Mouse (Mus musculus) lung, embryonic 16.5 days (tissue): ENCODE measurements around the gene Apbb1. TPM values are rescaled to one million over a fixed set of nuclear protein-coding genes. Genes with fewer than 3 reads are reported as not detected.
A peak's percentile ranks its signal among the peaks of the same experiment; 100 is the strongest.

Source experiments
- ATAC-seq: fragments of 200-750 bp; cut with Nextera tagmentation; 2 replicates; pipeline ENCODE4 v1.8.0; 2017; ENCODE audit warnings: low read depth, mild to moderate bottlenecking, moderate library complexity
- H3K27ac ChIP-seq: fragments of 300-500 bp; sonication (generic); 2 replicates; pipeline ENCODE4 v1.5.1; 2014; ENCODE audit warnings: mild to moderate bottlenecking, control low read depth, low read length
- H3K27me3 ChIP-seq: fragments of 300-500 bp; sonication (generic); 2 replicates; pipeline ENCODE4 v1.6.1; 2014; ENCODE audit warnings: low read depth, low read length, mixed read lengths; ENCODE audit not compliant: control insufficient read depth, insufficient read depth
- H3K36me3 ChIP-seq: fragments of 300-500 bp; sonication (generic); 2 replicates; pipeline ENCODE4 v1.6.1; 2014; ENCODE audit warnings: low read length; ENCODE audit not compliant: control insufficient read depth, insufficient read depth
- H3K4me1 ChIP-seq: fragments of 300-500 bp; sonication (generic); replicated peaks from 2 replicates; pipeline ENCODE4 v1.6.1; 2014; ENCODE audit warnings: low read length, mixed read lengths; ENCODE audit not compliant: control insufficient read depth, insufficient read depth
- H3K4me2 ChIP-seq: fragments of 300-500 bp; sonication (generic); 2 replicates; pipeline ENCODE4 v1.6.1; 2014; ENCODE audit warnings: low read depth, low read length, control low read depth
- H3K4me3 ChIP-seq: fragments of 300-500 bp; sonication (generic); 2 replicates; pipeline ENCODE4 v1.5.1; 2014; ENCODE audit warnings: mild to moderate bottlenecking, low read length, control low read depth
- H3K9ac ChIP-seq: fragments of 300-500 bp; sonication (generic); 2 replicates; pipeline ENCODE4 v1.6.1; 2014; ENCODE audit warnings: low read length, control low read depth
- H3K9me3 ChIP-seq: fragments of 300-500 bp; sonication (generic); 2 replicates; pipeline ENCODE4 v1.6.1; 2016; ENCODE audit warnings: low read length; ENCODE audit not compliant: control insufficient read depth
- WGBS: fragments of 180-500 bp; shearing (Covaris S2); extraction: QIAGEN DNeasy Blood & Tissue Kit; methylation state at CpG from one replicate; pipeline ENCODE4 v1.1.7; 2014; 5-methylcytosine and 5-hydroxymethylcytosine counted together
- polyA plus RNA-seq: library from polyadenylated mRNA; unstranded; fragments of >200 nt; fragmentation: Nextera tagmentation; extraction: Ambion mirVana; gene quantifications from 2 replicates; pipeline ENCODE4 v1.2.1, GENCODE M21; 2015

Apbb1 gene
- polyA plus RNA-seq, 1 experiment from 2014 or later: 48.0 TPM

- ATAC-seq: no peak
- no peak overlapping the region for H3K27ac ChIP-seq
- WGBS: 83% methylated on average over 1 of the region's 1 CpGs
- peaks cover 82% of the 10 kb centered on the region for H3K36me3 ChIP-seq
- no peak overlapping the region for H3K4me3 ChIP-seq
- H3K27me3 ChIP-seq: no peaks in the 10 kb centered on the region
- H3K4me2 ChIP-seq: no peak overlapping the region
- peaks cover 3% of the 10 kb centered on the region for H3K4me1 ChIP-seq
- H3K9me3 ChIP-seq: no peaks in the 10 kb centered on the region
- H3K9ac ChIP-seq: no peak overlapping the region
These were observed 32.9 kb upstream of the Apbb1 start for GRCm38 (mm10) chr7:105614400-105614799.

GRCm38 (mm10) chr7:105611767-105612166 is 30.3 kb upstream of the Apbb1 start:
- H3K9ac ChIP-seq: no peak overlapping the region
- no peak for ATAC-seq
- no peaks in the 10 kb centered on the region for H3K4me1 ChIP-seq
- peaks cover 59% of the 10 kb centered on the region for H3K36me3 ChIP-seq
- no peaks in the 10 kb centered on the region for H3K27me3 ChIP-seq
- no peak overlapping the region for H3K4me2 ChIP-seq
- H3K4me3 ChIP-seq: no peak overlapping the region
- no peaks in the 10 kb centered on the region for H3K9me3 ChIP-seq
- WGBS: 88% methylated on average over 1 of the region's 1 CpGs
- no peak overlapping the region for H3K27ac ChIP-seq

GRCm38 (mm10) chr7:105608467-105608866 is 27.0 kb upstream of the Apbb1 start:
- Histone ChIP-seq H3K4me1 (no peaks in the 10 kb centered on the region), H3K27me3 (no peaks in the 10 kb centered on the region), H3K36me3 (peaks cover 36% of the 10 kb centered on the region), H3K9me3 (no peaks in the 10 kb centered on the region), H3K9ac (no peak overlapping the region), H3K4me3 (no peak overlapping the region), H3K27ac (no peak overlapping the region), H3K4me2 (no peak overlapping the region)
- WGBS: 76% methylated on average over 3 of the region's 3 CpGs
- no peak for ATAC-seq

GRCm38 (mm10) chr7:105602860-105603623 is 21.6 kb upstream of the Apbb1 start:
- no peaks in the 10 kb centered on the region for H3K4me1 ChIP-seq
- peak; percentile 69 for ATAC-seq
- H3K9me3 ChIP-seq: no peaks in the 10 kb centered on the region
- H3K4me2 ChIP-seq: no peak overlapping the region
- no peak overlapping the region for H3K9ac ChIP-seq
- H3K4me3 ChIP-seq: no peak overlapping the region
- no peaks in the 10 kb centered on the region for H3K27me3 ChIP-seq
- 31% methylated on average over 9 of the region's 9 CpGs for WGBS
- no peak overlapping the region for H3K27ac ChIP-seq
- H3K36me3 ChIP-seq: no peaks in the 10 kb centered on the region

GRCm38 (mm10) chr7:105590097-105590496 is 8.6 kb upstream of the Apbb1 start:
- no peaks in the 10 kb centered on the region for H3K27me3 ChIP-seq
- ATAC-seq: no peak

GRCm38 (mm10) chr7:105588325-105588912 is 7.0 kb upstream of the Apbb1 start:
- Histone ChIP-seq H3K9ac (no peak overlapping the region; the same call in 1 of the 2 replicates), H3K36me3 (no peaks in the 10 kb centered on the region), H3K4me3 (no peak overlapping the region), H3K4me2 (no peak overlapping the region), H3K27me3 (no peaks in the 10 kb centered on the region), H3K4me1 (no peaks in the 10 kb centered on the region), H3K27ac (peak overlapping the region; percentile 34), H3K9me3 (no peaks in the 10 kb centered on the region)
- WGBS: 37% methylated on average over 9 of the region's 9 CpGs
- ATAC-seq: peak; percentile 80; the same call in 1 of the 2 replicates

More at GRCm38 (mm10) chr7:105590097-105590496, 8.6 kb upstream of the Apbb1 start:
- Histone ChIP-seq H3K36me3 (no peaks in the 10 kb centered on the region), H3K4me3 (no peak overlapping the region), H3K4me1 (no peaks in the 10 kb centered on the region), H3K9me3 (no peaks in the 10 kb centered on the region), H3K4me2 (no peak overlapping the region), H3K9ac (no peak overlapping the region), H3K27ac (no peak overlapping the region)
- 31% methylated on average over 7 of the region's 7 CpGs for WGBS

GRCm38 (mm10) chr7:105581959-105582358 is 506 bp upstream of the Apbb1 start:
- Histone ChIP-seq H3K4me2 (peak overlapping the region; percentile 81), H3K36me3 (no peaks in the 10 kb centered on the region), H3K4me3 (no peak overlapping the region; the same call in 1 of the 2 replicates), H3K4me1 (peaks cover 12% of the 10 kb centered on the region), H3K9ac (no peak overlapping the region), H3K9me3 (no peaks in the 10 kb centered on the region), H3K27ac (no peak overlapping the region), H3K27me3 (no peaks in the 10 kb centered on the region)
- no peak for ATAC-seq
- WGBS: 56% methylated on average over 2 of the region's 2 CpGs

GRCm38 (mm10) chr7:105580627-105581089 is 795 bp downstream of the Apbb1 start:
- WGBS: 0% methylated on average over 16 of the region's 22 CpGs

GRCm38 (mm10) chr7:105578481-105578880 is 3.0 kb downstream of the Apbb1 start:
- no peak for ATAC-seq
- 81% methylated on average over 2 of the region's 2 CpGs for WGBS
- H3K9ac ChIP-seq: no peak overlapping the region
- no peaks in the 10 kb centered on the region for H3K27me3 ChIP-seq
- no peak overlapping the region for H3K4me3 ChIP-seq
- no peaks in the 10 kb centered on the region for H3K9me3 ChIP-seq
- no peak overlapping the region for H3K27ac ChIP-seq
- no peak overlapping the region for H3K4me2 ChIP-seq
- H3K36me3 ChIP-seq: peaks cover 3% of the 10 kb centered on the region; the same call in 1 of the 2 replicates
- peaks cover 20% of the 10 kb centered on the region for H3K4me1 ChIP-seq

More at GRCm38 (mm10) chr7:105580627-105581089, 795 bp downstream of the Apbb1 start:
- no peaks in the 10 kb centered on the region for H3K9me3 ChIP-seq
- no peaks in the 10 kb centered on the region for H3K27me3 ChIP-seq
- peaks cover 20% of the 10 kb centered on the region for H3K4me1 ChIP-seq
- peak overlapping the region; percentile 76 for H3K9ac ChIP-seq
- ATAC-seq: peak; percentile 56
- H3K27ac ChIP-seq: peak overlapping the region; percentile 38
- no peaks in the 10 kb centered on the region for H3K36me3 ChIP-seq
- peak overlapping the region; percentile 82 for H3K4me3 ChIP-seq
- H3K4me2 ChIP-seq: peak overlapping the region; percentile 81
